In genomic region chr3:92827108-92827507, GRCm38 (mm10) we compare ENCODE assay signal across 24 mouse cellular contexts. TPM values are rescaled to one million over a fixed set of nuclear protein-coding genes. Genes with fewer than 3 reads are reported as not detected.
"Had no signal": no experiment of that assay in that cellular context is flagged by ENCODE, and none has a peak within 500 bp of the region (broad histone marks: within the 10 kb centered on the region; RNA-seq: fewer than 3 reads in every experiment).

Gene Kprp, minus strand, starts transcription at chr3:92827247.

- H3K4me2 ChIP-seq: limb, embryonic 15.5 days; liver, embryonic 11.5 days; midbrain, embryonic 12.5 days; midbrain, embryonic 15.5 days; neural tube, embryonic 12.5 days; neural tube, embryonic 15.5 days had no signal

- H3K4me1 ChIP-seq: limb, embryonic 15.5 days; midbrain, embryonic 12.5 days; midbrain, embryonic 15.5 days; neural tube, embryonic 12.5 days; neural tube, embryonic 15.5 days had no signal

- H3K36me3 ChIP-seq: limb, embryonic 15.5 days; midbrain, embryonic 12.5 days; midbrain, embryonic 15.5 days; neural tube, embryonic 12.5 days; neural tube, embryonic 15.5 days had no signal

- H3K27me3 ChIP-seq: limb, embryonic 15.5 days; midbrain, embryonic 12.5 days; midbrain, embryonic 15.5 days; neural tube, embryonic 12.5 days; neural tube, embryonic 15.5 days had no signal

- ATAC-seq: intestine, embryonic 16.5 days; liver, postnatal 0 days; lung, postnatal 0 days; midbrain, embryonic 15.5 days had no signal

- H3K9ac ChIP-seq: limb, embryonic 15.5 days; liver, embryonic 14.5 days; liver, postnatal 0 days; midbrain, embryonic 12.5 days; midbrain, embryonic 15.5 days; neural tube, embryonic 12.5 days; neural tube, embryonic 15.5 days had no signal

- H3K27ac ChIP-seq: kidney, postnatal 0 days; layer of hippocampus, adult 2 months; limb, embryonic 15.5 days; liver, embryonic 14.5 days; macrophage; midbrain, embryonic 12.5 days; midbrain, embryonic 15.5 days; neural tube, embryonic 12.5 days; neural tube, embryonic 15.5 days had no signal

- DNase-seq: kidney, adult 18-20 months; kidney, postnatal 25 days; layer of hippocampus, adult 9-11 months; liver, postnatal 0 days; right cerebral cortex, adult 18-20 months; right cerebral cortex, postnatal 14 days; right cerebral cortex, postnatal 4 days; thymus, postnatal 25 days had no signal

- H3K4me3 ChIP-seq: layer of hippocampus, adult 2 months; limb, embryonic 15.5 days; midbrain, embryonic 12.5 days; midbrain, embryonic 15.5 days; neural tube, embryonic 12.5 days; neural tube, embryonic 15.5 days had no signal

- H3K9me3 ChIP-seq: limb, embryonic 15.5 days; midbrain, embryonic 12.5 days; midbrain, embryonic 15.5 days; neural tube, embryonic 12.5 days; neural tube, embryonic 15.5 days had no signal

RNA-seq across cellular contexts. Expression of gene Kprp, which starts in this region (rescaled TPM):
- polyA plus RNA-seq: intestine, embryonic 16.5 days; kidney, embryonic 14.5 days; kidney, postnatal 0 days; large intestine, adult 2 months; limb, embryonic 11.5 days; liver, embryonic 11.5 days; liver, embryonic 14.5 days; liver, postnatal 0 days; lung, postnatal 0 days; macrophage; midbrain, embryonic 12.5 days; midbrain, embryonic 15.5 days; neural tube, embryonic 12.5 days; neural tube, embryonic 15.5 days; stomach, embryonic 14.5 days had no signal
